Mouse (Mus musculus) duodenum, adult 2 months (tissue): ENCODE results near the gene Rsu1. TPM values are rescaled to one million over a fixed set of nuclear protein-coding genes. Genes with fewer than 3 reads are reported as not detected.

Experiments
- polyA plus RNA-seq: library from polyadenylated mRNA; depleted of rRNA; stranded (reverse); fragments of >200 nt; gene quantifications from 2 replicates; pipeline ENCODE4 v1.2.3, GENCODE M21; 2012; ENCODE audit warnings: low replicate concordance; rRNA removed

The Rsu1 gene
- 11.6 and 11.8 TPM in 2 replicates for polyA plus RNA-seq

DNA sequence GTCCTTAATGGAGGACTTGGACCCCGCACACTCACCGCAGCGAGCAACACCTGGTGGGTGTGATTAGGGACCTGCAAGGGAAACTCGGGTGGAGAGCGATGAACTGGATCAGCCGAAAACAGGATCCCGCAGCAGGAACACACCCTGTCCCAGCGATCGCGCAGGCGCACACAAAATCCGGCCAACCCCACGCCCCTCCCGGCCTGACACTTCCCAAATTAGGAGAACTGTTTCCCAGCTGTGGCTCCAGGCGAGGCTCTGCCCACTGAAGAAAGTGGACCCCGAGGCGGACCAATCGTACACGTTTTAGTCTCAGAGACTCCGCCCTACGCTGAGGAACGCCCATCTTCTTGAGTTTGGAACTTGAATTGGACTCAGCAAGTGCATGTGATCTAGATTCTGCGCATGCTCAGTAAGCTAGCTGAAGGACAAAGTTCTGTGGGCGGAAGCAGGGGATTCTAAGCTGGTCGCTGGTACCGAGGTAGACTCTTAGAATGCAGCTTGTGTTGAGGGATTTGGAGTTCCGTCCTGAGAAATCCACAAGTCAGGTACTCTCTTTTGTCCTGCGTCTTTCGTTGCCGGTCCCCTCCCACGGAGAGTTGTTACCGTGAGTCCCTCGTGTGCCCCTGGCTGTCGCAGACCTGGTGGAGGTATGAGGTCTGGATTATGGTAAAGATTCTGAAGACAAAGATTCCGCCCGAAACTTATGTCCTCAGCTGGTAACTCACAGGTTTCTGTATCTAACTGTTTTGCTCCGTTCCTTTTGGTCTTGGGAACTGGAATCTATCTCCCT lies at the start of gene Rsu1:
TSS of gene Rsu1 (minus strand) at position 251 of the 793 bp plus-strand sequence.

Other genes with a start within 250 kb of the Rsu1 start
- 0.29 and 10.9 TPM in 2 replicates for gene Cubn, start 220.4 kb upstream of the Rsu1 start, polyA plus RNA-seq